Mouse (Mus musculus): ENCODE measurements around the gene Fam171b.

Fam171b gene

GRCm38 (mm10) chr2:83812483-83813272, at the start of gene Fam171b:
Gene Fam171b (plus strand): TSS chr2:83812636.
- peak; percentile 30 for DNase-seq (ENCODE audit: low read depth)

GRCm38 (mm10) chr2:83766058-83766457, 46.4 kb upstream of the Fam171b start:
- no peak for DNase-seq (ENCODE audit: low read depth)

GRCm38 (mm10) chr2:83766878-83767277, 45.6 kb upstream of the Fam171b start:
- no peak for DNase-seq (ENCODE audit: low read depth)

- DNase-seq (ENCODE audit: low read depth): no peak
Measured at GRCm38 (mm10) chr2:83768311-83769047, 44.0 kb upstream of the Fam171b start.

- peak; percentile 38 for DNase-seq (ENCODE audit: low read depth)
Measured at GRCm38 (mm10) chr2:83771155-83771812, 41.2 kb upstream of the Fam171b start.

- DNase-seq (ENCODE audit: low read depth): no peak
Measured at GRCm38 (mm10) chr2:83791330-83792073, 20.9 kb upstream of the Fam171b start.

GRCm38 (mm10) chr2:83792102-83792501, 20.3 kb upstream of the Fam171b start:
- DNase-seq (ENCODE audit: low read depth): no peak

GRCm38 (mm10) chr2:83795766-83796165, 16.7 kb upstream of the Fam171b start:
- no peak for DNase-seq (ENCODE audit: low read depth)

- no peak for DNase-seq (ENCODE audit: low read depth)
Measured at GRCm38 (mm10) chr2:83797902-83798497, 14.4 kb upstream of the Fam171b start.

GRCm38 (mm10) chr2:83813273-83813892, 947 bp downstream of the Fam171b start:
- DNase-seq (ENCODE audit: low read depth): no peak

- peak; percentile 16 for DNase-seq (ENCODE audit: low read depth)
Measured at GRCm38 (mm10) chr2:83814009-83814408, 1.6 kb downstream of the Fam171b start.

GRCm38 (mm10) chr2:83816147-83816546, 3.7 kb downstream of the Fam171b start:
- no peak for DNase-seq (ENCODE audit: low read depth)

GRCm38 (mm10) chr2:83825161-83825560, 12.7 kb downstream of the Fam171b start:
- no peak for DNase-seq (ENCODE audit: low read depth)

GRCm38 (mm10) chr2:83828895-83829539, 16.6 kb downstream of the Fam171b start:
- no peak for DNase-seq (ENCODE audit: low read depth)

- no peak for DNase-seq (ENCODE audit: low read depth)
Measured at GRCm38 (mm10) chr2:83832903-83833302, 20.5 kb downstream of the Fam171b start.

- no peak for DNase-seq (ENCODE audit: low read depth)
Measured at GRCm38 (mm10) chr2:83835313-83836070, 23.1 kb downstream of the Fam171b start.

- DNase-seq (ENCODE audit: low read depth): no peak
Measured at GRCm38 (mm10) chr2:83848495-83848894, 36.1 kb downstream of the Fam171b start.

GRCm38 (mm10) chr2:83853423-83853822, 41.0 kb downstream of the Fam171b start:
- no peak for DNase-seq (ENCODE audit: low read depth)

- DNase-seq (ENCODE audit: low read depth): no peak
Measured at GRCm38 (mm10) chr2:83856236-83856635, 43.8 kb downstream of the Fam171b start.
